Mouse (Mus musculus): ENCODE measurements at regions not wholly inside any gene's neighbourhood (a gene's known extent, or its start where the extent isn't known, plus 50 kb on each side); places are given as distances from the start of the nearest gene placed in this dataset.

- DNase-seq (ENCODE audit: low read depth, low spot score) = no peak
- H3K9ac ChIP-seq (ENCODE audit: control insufficient read depth, low read depth, low read length, poor library complexity, severe bottlenecking) = no peak overlapping the region
- TF ChIP-seq SMC3 (IDR thresholded peaks at IDR 0.05; ENCODE audit: low read depth, low read length) (no peak), POLR2AphosphoS5 (IDR thresholded peaks at IDR 0.05; ENCODE audit: borderline replicate concordance, low read depth, low read length) (no peak), ETS1 (IDR thresholded peaks at IDR 0.05; ENCODE audit: low read depth, low read length) (no peak), ZNF384 (IDR thresholded peaks at IDR 0.05; ENCODE audit: low read depth, low read length) (no peak), POLR2AphosphoS2 (IDR thresholded peaks at IDR 0.05; ENCODE audit: low read length) (no peak), RCOR1 (IDR thresholded peaks at IDR 0.05; ENCODE audit: low read depth, low read length) (no peak), KAT2A (conservative IDR thresholded peaks at IDR 0.05; ENCODE audit: low read depth, low read length) (no peak), NRF1 (IDR thresholded peaks at IDR 0.05; ENCODE audit: insufficient read depth, low read depth, low read length, poor library complexity, severe bottlenecking) (no peak), RAD21 (IDR thresholded peaks at IDR 0.05; ENCODE audit: low read depth, low read length) (no peak), HCFC1 (IDR thresholded peaks at IDR 0.05; ENCODE audit: low read depth, low read length) (no peak), E2F4 (IDR thresholded peaks at IDR 0.05; ENCODE audit: borderline replicate concordance, low read depth, low read length) (no peak), MAFK (IDR thresholded peaks at IDR 0.05; ENCODE audit: borderline replicate concordance, low read depth, low read length) (no peak), TAL1 (IDR thresholded peaks at IDR 0.05; ENCODE audit: low read length) (no peak), MEF2A (IDR thresholded peaks at IDR 0.05; ENCODE audit: extremely low read depth, insufficient replicate concordance, low read depth, low read length, poor library complexity, severe bottlenecking) (no peak)
- H3K36me3 ChIP-seq (ENCODE audit: control insufficient read depth in 1 of 2, insufficient read depth in 2 of 2, low read length in 2 of 2) = no peaks in the 10 kb centered on the region
- H3K4me3 ChIP-seq (ENCODE audit: control insufficient read depth in 1 of 2, insufficient read depth in 1 of 2, low read depth in 2 of 2, low read length in 2 of 2) = no peak overlapping the region
- H3K4me1 ChIP-seq (ENCODE audit: control insufficient read depth in 1 of 2, insufficient read depth in 2 of 2, low read length in 2 of 2) = no peaks in the 10 kb centered on the region
- H3K27ac ChIP-seq (ENCODE audit: control insufficient read depth, low read depth, low read length) = no peak overlapping the region
- H3K79me2 ChIP-seq (ENCODE audit: control insufficient read depth, insufficient read depth, low read length, poor library complexity) = no peaks in the 10 kb centered on the region
- no peaks in the 10 kb centered on the region for H3K27me3 ChIP-seq (ENCODE audit: control insufficient read depth in 1 of 2, insufficient read depth in 2 of 2, low read length in 2 of 2)
- H3K9me3 ChIP-seq (replicated peaks; ENCODE audit: insufficient read depth, low read length) = no peaks in the 10 kb centered on the region
Observed at GRCm38 (mm10) chr1:73570944-73571343, 553.3 kb downstream of the Tns1 start.

- no peaks in the 10 kb centered on the region for H3K27me3 ChIP-seq (ENCODE audit: control insufficient read depth in 1 of 2, insufficient read depth in 2 of 2, low read length in 2 of 2)
- TF ChIP-seq TAL1 (IDR thresholded peaks at IDR 0.05; ENCODE audit: low read length) = no peak
- no peak for TF ChIP-seq ELF1 (IDR thresholded peaks at IDR 0.05; ENCODE audit: low read depth, low read length)
- TF ChIP-seq MYB (IDR thresholded peaks at IDR 0.05; ENCODE audit: low read depth, low read length) = no peak
- TF ChIP-seq EP300 (IDR thresholded peaks at IDR 0.05; ENCODE audit: low read depth in 1 of 2, low read length in 2 of 2) = no peak
- TF ChIP-seq ZNF384 (IDR thresholded peaks at IDR 0.05; ENCODE audit: low read depth, low read length) = no peak
- no peak for TF ChIP-seq MAZ (IDR thresholded peaks at IDR 0.05; ENCODE audit: low read depth, low read length)
- no peak for TF ChIP-seq ETS1 (IDR thresholded peaks at IDR 0.05; ENCODE audit: low read depth, low read length)
- no peak for TF ChIP-seq RCOR1 (IDR thresholded peaks at IDR 0.05; ENCODE audit: low read depth, low read length)
- no peak for TF ChIP-seq MAX (IDR thresholded peaks at IDR 0.05; ENCODE audit: low read length)
- no peak for TF ChIP-seq CHD2 (IDR thresholded peaks at IDR 0.05; ENCODE audit: low read length)
- no peak for TF ChIP-seq MEF2A (IDR thresholded peaks at IDR 0.05; ENCODE audit: extremely low read depth, insufficient replicate concordance, low read depth, low read length, poor library complexity, severe bottlenecking)
- no peak for TF ChIP-seq NELFE (IDR thresholded peaks at IDR 0.05; ENCODE audit: low read depth, low read length)
- no peak for TF ChIP-seq TBP (IDR thresholded peaks at IDR 0.05; ENCODE audit: low read depth, low read length)
- TF ChIP-seq USF2 (IDR thresholded peaks at IDR 0.05; ENCODE audit: borderline replicate concordance in 1 of 2, insufficient read depth in 1 of 2, low read depth in 1 of 2, low read length in 2 of 2) = no peak
- TF ChIP-seq SIN3A (IDR thresholded peaks at IDR 0.05; ENCODE audit: low read length) = no peak
- DNase-seq (ENCODE audit: low read depth, low spot score) = no peak
- H3K27ac ChIP-seq (ENCODE audit: control insufficient read depth, low read depth, low read length) = no peak overlapping the region
- H3K36me3 ChIP-seq (ENCODE audit: control insufficient read depth in 1 of 2, insufficient read depth in 2 of 2, low read length in 2 of 2) = no peaks in the 10 kb centered on the region
- no peaks in the 10 kb centered on the region for H3K9me3 ChIP-seq (replicated peaks; ENCODE audit: insufficient read depth, low read length)
- no peaks in the 10 kb centered on the region for H3K4me1 ChIP-seq (ENCODE audit: control insufficient read depth in 1 of 2, insufficient read depth in 2 of 2, low read length in 2 of 2)
- H3K9ac ChIP-seq (ENCODE audit: control insufficient read depth, low read depth, low read length, poor library complexity, severe bottlenecking) = no peak overlapping the region
- H3K79me2 ChIP-seq (ENCODE audit: control insufficient read depth, insufficient read depth, low read length, poor library complexity) = no peaks in the 10 kb centered on the region
- no peak overlapping the region for H3K4me3 ChIP-seq (ENCODE audit: control insufficient read depth in 1 of 2, insufficient read depth in 1 of 2, low read depth in 2 of 2, low read length in 2 of 2)
Observed at GRCm38 (mm10) chr1:73566770-73567169, 551.1 kb upstream of the Tnp1 start.
